Mouse (Mus musculus): Measurements from ENCODE around the gene Tepsin. TPM values are rescaled to one million over a fixed set of nuclear protein-coding genes. Genes with fewer than 3 reads are reported as not detected.

Gene Tepsin
- total RNA-seq, 2 experiments from 2014 or later = 4.2 to 5.6 TPM

DNA sequence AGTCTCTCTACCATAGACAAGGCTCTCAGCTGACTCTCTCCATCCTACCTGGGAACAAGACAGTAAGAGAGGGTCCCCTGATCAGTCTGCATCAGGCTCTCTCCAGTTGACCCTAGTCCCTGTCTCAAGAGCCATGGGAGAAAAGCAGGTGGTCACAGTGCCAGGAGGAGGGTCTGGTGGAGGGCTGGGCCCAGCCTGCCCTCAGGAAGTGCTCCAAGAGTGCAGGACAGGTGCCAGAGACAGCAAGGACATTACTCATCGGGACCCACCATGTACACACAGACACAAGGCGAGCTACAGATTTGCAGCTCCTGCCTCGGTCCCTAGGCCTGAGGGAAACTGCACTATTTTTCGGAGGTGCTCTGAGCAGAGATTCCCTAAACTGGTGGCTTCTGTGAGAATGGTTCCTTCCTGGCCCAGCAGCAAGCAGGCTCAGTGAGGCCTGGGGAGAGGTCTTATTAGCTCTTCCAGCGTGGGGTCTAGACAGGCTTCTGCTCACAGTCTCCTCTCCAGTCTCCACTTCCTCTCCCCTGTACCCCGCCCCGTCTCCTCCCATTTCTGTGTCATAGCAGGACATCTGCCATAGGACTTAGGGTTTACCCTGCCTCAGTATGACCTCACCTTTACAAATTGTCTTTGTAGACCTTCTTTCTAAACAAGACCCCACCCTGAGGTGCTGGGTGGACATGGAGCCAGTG lies 56.2 kb downstream of the Tepsin start:
- intact Hi-C loops (cut with DNase I) = no loop called here
- no peak for DNase-seq

DNA sequence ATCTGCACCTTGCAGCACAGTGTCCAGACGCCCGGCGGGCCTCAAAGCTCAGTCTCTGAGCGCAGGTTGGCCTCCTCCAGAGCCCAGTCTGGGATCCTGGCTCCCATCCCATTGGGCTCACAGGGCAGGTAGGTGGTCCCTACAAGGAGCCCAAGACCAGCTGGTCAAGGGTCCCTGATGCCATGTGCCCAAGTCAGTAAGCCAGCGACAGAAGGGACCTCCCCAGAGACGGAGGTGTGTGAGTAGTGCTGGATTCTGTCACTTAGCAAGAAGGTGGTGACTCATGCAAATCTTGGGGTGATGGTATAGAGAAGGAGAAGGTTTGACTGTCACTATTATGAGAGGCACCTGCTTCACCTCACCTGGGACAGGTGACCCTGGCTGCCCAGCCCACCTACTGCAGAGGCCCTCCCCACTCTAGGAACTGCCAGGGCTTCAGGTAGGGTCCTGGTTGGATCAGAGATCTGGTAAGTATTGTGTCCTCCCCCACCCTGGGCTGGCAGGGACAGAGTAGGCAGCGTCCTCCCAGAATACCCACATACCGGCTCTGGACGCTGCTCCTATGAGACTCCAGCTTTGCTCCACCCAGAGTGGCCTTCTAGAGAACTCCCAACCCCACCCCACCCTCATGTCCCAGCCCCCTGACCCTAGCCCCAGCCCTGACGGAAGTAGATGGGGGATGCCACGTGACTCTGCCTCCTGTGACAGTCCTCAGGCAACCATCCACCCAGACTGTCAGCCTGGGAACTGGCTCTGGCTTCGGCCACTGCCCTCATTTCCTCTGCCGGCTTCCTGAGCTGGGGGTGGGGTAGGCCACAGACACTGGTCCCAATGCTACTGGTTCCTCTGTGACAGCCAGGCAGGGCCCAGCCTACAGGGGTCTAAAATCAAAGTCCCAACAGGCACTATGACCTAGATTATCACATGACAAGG lies 57.1 kb downstream of the Tepsin start:
- DNase-seq = peak; percentile 55 to 72
- intact Hi-C loops (cut with DNase I) = no loop called here

Small RNA genes lying within 50 kb of the gene (microRNA-seq; reads per million reads assigned to microRNA genes)
- 0 reads per million in 2 experiments for gene Gm25948

Other genes with a start within 250 kb of the Tepsin start
- gene Chmp6, start 185.3 kb downstream of the Tepsin start, total RNA-seq (2021) = 10 to 100 TPM; 23.6 to 28.6 TPM
- gene Baiap2, start 156.0 kb downstream of the Tepsin start, total RNA-seq (2021) = 1 to 10 TPM; 1.8 to 2.6 TPM
- gene Aatk, start 51.6 kb downstream of the Tepsin start, total RNA-seq (2021) = 1 to 10 TPM; 3.2 to 4.1 TPM
- gene Cep131, start 11.9 kb downstream of the Tepsin start, total RNA-seq (2021) = 1 to 10 TPM; 6.6 to 8.0 TPM
- 10 to 100 TPM; 32.1 to 32.9 TPM for gene Ndufaf8, start 197 bp upstream of the Tepsin start, total RNA-seq (2021)
- 10 to 100 TPM; 43.0 to 43.4 TPM for gene Slc38a10, start 52.6 kb upstream of the Tepsin start, total RNA-seq (2021)
- gene Bahcc1, start 134.2 kb upstream of the Tepsin start, total RNA-seq (2021) = 1 to 10 TPM; 2.3 to 4.1 TPM
- gene Actg1, start 249.8 kb upstream of the Tepsin start, total RNA-seq (2021) = 100 to 1,000 TPM; 186 to 222 TPM